Mouse (Mus musculus): ENCODE measurements around the gene Snu13. TPM values are rescaled to one million over a fixed set of nuclear protein-coding genes. Genes with fewer than 3 reads are reported as not detected.
A peak's percentile ranks its signal among the peaks of the same experiment; 100 is the strongest.

Snu13 gene
- total RNA-seq, 2 experiments from 2014 or later = 50.0 to 54.5 TPM

GRCm38 (mm10) chr15:82027276-82027675, 20.1 kb downstream of the Snu13 start:
- no peak for DNase-seq

DNA sequence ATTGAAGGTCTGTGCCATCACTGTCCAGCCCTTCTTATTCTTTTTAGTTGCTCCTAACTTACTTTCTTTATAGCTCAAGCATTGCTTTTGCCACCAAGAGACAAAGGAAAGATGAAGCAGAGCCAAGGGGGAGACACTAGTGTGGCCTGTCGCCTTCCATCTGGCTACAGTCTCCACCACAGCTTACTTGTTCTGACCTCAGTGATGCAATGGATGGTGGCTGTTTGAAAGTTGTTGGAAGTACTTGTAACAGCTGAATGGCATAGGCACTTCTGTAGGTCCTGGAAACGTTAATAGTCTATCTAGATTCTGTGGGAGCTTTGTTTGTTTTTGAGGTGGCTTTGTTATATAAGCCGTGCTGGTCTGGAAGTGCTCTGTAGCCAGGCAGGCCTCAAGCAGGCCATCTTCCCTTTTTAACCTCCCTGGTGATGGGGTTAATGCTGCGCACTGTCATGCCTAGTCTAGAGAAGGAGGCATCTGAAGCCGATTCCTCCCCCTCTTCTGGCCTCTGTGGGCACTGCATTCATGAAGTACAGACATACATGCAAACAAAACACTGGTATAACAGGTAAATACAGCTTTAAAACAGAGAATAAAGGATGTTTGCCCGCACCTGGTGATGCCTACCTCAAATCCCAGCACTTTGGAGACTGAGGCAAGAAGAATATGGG, 23.3 kb downstream of the Snu13 start:
- DNase-seq = no peak

DNA sequence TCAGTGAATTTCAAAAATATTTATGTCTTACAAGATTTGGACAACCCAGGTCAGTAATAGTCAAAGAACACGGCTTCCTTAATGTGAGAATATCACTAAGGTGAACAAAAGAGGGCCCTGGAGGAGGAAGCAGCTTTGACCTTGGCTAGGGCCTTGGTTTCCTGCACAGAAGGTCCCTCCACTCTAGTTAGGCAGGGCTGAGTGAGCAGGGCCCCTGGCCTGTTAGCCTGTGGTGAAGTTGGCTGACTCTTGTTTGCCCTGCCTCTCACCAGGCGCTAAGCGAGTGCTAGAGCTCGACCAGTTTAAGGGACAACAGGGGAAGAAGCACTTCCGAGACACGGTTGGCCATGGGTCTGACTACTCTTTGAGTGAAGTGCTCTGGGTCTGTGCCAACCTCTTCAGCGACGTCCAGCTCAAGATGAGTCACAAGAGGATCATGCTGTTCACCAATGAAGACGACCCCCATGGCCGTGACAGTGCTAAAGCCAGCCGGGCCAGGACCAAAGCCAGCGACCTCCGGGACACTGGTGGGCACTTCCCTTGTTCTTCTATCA, 24.8 kb downstream of the Snu13 start:
- no peak for DNase-seq

GRCm38 (mm10) chr15:82019288-82019687, 28.1 kb downstream of the Snu13 start:
- DNase-seq = no peak

GRCm38 (mm10) chr15:82017461-82017860, 29.9 kb downstream of the Snu13 start:
- DNase-seq = no peak

DNA sequence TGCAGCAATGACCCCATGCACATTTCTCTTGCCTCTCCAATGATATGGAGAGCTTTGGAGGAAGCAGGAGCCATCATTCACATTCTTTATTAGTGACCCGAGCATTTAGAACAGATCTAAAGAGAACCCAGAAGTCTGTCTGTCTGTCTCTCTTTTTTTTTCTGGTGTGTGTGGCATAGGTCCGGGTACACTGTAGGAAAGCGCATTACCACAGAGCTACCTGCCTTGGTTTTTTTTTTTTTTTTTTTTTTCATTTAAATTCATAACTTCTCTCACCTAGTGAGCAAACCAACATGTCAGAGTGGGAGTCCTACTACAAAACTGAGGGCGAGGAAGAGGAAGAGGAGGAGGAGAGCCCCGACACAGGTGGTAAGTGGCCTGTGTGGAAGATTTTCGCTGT, 30.6 kb downstream of the Snu13 start:
- DNase-seq = no peak

- peak; percentile 100 for DNase-seq
Measured at GRCm38 (mm10) chr15:82016101-82016808, 31.1 kb downstream of the Snu13 start.

- DNase-seq = peak; percentile 30
Measured at GRCm38 (mm10) chr15:82015392-82016100, 31.9 kb downstream of the Snu13 start.

GRCm38 (mm10) chr15:82014745-82015391, 32.5 kb downstream of the Snu13 start:
- DNase-seq = no peak

DNA sequence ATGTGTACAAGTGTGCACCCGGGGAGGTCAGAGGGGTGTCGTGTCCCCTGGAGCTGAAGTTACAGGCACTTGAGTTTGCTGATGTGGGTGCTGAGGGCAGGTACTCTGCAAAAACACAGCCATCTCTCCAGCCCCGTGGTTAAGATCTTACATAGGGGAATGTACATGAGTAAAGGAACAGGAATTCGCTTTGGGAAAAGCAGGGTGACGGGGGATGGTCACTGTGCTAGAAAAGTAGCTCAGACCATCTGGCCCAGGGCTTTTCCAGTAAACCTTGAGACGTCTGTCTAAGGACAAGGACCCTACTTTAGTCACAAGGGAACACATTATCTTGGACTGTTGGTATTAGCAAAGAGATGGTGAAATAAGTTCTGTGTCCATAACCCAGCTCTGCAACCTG, 35.5 kb downstream of the Snu13 start:
- DNase-seq = no peak

DNA sequence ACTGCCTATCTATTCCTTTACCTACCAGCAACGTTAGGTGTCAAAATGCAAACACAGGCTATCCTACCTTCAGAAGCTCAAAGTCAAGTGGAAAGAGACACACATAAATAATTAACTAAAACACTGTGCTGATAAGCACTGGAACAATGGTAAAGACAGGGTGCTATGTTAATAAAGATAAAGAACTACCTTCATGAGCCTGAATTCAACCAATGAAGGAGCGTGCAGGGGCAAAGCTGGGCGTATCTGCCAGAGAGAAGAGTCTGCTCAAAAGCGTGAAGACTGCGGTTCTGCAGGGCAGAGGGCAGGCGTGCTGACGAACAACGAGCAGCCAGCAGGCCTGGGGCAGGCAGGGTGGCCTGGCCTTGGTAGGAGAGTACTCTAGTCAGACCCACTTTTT, 43.1 kb downstream of the Snu13 start:
- DNase-seq = no peak

DNA sequence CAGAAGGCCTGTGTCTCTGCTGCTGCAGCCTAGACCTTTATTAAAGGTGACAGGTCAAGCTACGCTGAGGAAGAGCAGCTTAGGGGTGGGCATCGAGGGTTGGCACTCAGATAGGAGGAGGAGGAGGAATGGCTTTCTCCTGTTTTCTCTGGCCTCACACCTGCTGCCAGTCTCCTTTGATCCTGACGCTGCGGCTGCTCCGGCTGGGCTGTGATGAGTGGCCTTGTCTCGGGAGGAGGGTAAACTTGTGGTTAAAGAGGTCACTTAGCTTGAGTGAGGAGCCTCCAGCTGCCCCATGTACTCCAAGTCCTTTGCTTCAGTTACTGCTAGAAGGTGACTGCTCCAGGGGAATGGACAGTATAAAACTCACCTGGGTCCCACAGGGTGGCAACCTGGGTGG, 53.4 kb downstream of the Snu13 start:
- DNase-seq = no peak

DNA sequence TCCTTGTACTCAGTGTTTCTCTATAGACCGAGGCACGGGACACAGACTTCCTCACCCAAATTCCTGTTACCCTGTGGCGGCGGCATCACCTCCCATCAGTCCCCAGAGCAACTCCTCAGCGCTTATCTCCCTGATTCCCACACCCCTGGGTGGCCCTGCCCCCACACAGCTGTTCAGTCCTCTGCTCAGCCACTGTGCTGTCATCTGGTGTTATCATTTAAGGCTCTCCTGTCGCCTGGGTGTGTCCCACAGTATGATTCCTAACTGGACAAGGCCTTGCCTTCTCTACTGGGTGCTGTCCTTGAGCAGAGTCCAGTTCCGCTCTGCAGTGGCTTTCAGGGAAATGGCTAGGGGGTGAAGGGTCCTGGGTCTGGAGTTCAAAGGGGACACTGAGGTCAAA, 56.8 kb downstream of the Snu13 start:
- DNase-seq = peak; percentile 18

Other genes starting within 250 kb of the Snu13 start
- 100 to 1,000 TPM; 127 to 130 TPM for gene Tef, start 245.2 kb downstream of the Snu13 start, total RNA-seq (2021)
- gene Tob2, start 188.8 kb downstream of the Snu13 start, total RNA-seq (2021) = 10 to 100 TPM; 38.1 to 80.4 TPM
- 10 to 100 TPM; 37.4 to 39.6 TPM for gene Phf5a, start 175.7 kb downstream of the Snu13 start, total RNA-seq (2021)
- 100 to 1,000 TPM; 789 to 874 TPM for gene Aco2, start 175.3 kb downstream of the Snu13 start, total RNA-seq (2021)
- 10 to 100 TPM in 1 of 2 experiments, 1 to 10 TPM in 1; 8.2 to 12.1 TPM for gene Polr3h, start 121.4 kb downstream of the Snu13 start, total RNA-seq (2021)
- 1 to 10 TPM; 5.7 to 6.0 TPM for gene Csdc2, start 110.8 kb downstream of the Snu13 start, total RNA-seq (2021)
- gene Pmm1, start 86.7 kb downstream of the Snu13 start, total RNA-seq (2021) = 10 to 100 TPM; 12.0 to 15.3 TPM
- gene 1700029P11Rik, start 67.1 kb downstream of the Snu13 start, total RNA-seq (2021) = not detected
- gene Xrcc6, start 59.8 kb downstream of the Snu13 start, total RNA-seq (2021) = 10 to 100 TPM; 25.5 to 26.0 TPM
- gene Desi1, start 13.7 kb downstream of the Snu13 start, total RNA-seq (2021) = 10 to 100 TPM; 18.5 to 20.7 TPM
- not detected for gene 4930407I10Rik, start 11.6 kb upstream of the Snu13 start, total RNA-seq (2021)
- gene Mei1, start 22.4 kb upstream of the Snu13 start, total RNA-seq (2021) = under 1 TPM; 0.23 to 0.36 TPM
- 10 to 100 TPM; 31.0 to 33.5 TPM for gene Ccdc134, start 80.3 kb upstream of the Snu13 start, total RNA-seq (2021)
- gene Srebf2, start 99.6 kb upstream of the Snu13 start, total RNA-seq (2021) = 10 to 100 TPM; 37.0 to 42.8 TPM
- not detected for gene Shisa8, start 165.2 kb upstream of the Snu13 start, total RNA-seq (2021)
- under 1 TPM; 0.45 to 0.52 TPM for gene Tnfrsf13c, start 176.8 kb upstream of the Snu13 start, total RNA-seq (2021)
- gene Cenpm, start 197.2 kb upstream of the Snu13 start, total RNA-seq (2021) = 1 to 10 TPM; 4.2 to 7.0 TPM
- not detected for gene 1500009C09Rik, start 204.8 kb upstream of the Snu13 start, total RNA-seq (2021)
- gene Sept3, start 227.3 kb upstream of the Snu13 start, total RNA-seq (2021) = 1 to 10 TPM; 1.2 to 2.0 TPM

All from gastrocnemius, postnatal 10 days (tissue).